Mouse (Mus musculus): ENCODE results near the gene Nadk. TPM values are rescaled to one million over a fixed set of nuclear protein-coding genes. Genes with fewer than 3 reads are reported as not detected.

Nadk gene
- polyA plus RNA-seq, 1 experiment from 2014 or later = 78.0 TPM

- peaks cover 84% of the 10 kb centered on the region for H3K36me3 ChIP-seq
- H3K9ac ChIP-seq = no peak overlapping the region
- WGBS (ENCODE audit: insufficient replicate concordance) = 85% methylated on average over 3 of the region's 3 CpGs
- no peak overlapping the region for H3K4me2 ChIP-seq
- no peaks in the 10 kb centered on the region for H3K9me3 ChIP-seq (replicated peaks)
- peaks cover 5% of the 10 kb centered on the region for H3K4me1 ChIP-seq
- no peak overlapping the region for H3K4me3 ChIP-seq
- no peak overlapping the region for H3K27ac ChIP-seq
- no peaks in the 10 kb centered on the region for H3K27me3 ChIP-seq (replicated peaks)
- ATAC-seq = no peak
Observed at GRCm38 (mm10) chr4:155613264-155613663, 51.1 kb downstream of the Nadk start.

DNA sequence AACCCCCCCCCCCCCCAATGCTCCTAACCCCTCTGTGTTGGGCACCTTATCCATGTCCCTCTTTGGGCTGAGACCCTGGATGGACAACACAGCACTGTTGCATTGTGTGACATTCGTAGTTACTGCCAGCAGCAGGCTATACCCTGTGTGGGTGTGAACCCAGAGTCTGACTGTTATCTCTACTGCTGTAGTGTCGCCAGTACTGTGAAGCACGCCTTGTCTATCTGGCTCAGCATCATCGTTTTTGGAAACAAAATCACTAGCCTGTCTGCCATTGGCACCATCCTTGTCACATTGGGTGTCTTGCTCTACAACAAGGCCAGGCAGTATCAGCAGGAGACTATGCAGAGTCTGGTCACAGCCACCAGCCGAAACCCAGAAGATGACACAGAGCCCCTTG, 56.1 kb downstream of the Nadk start:
- H3K36me3 ChIP-seq = peaks cover 85% of the 10 kb centered on the region
- ATAC-seq = peak; percentile 73; the same call in 1 of the 2 replicates

DNA sequence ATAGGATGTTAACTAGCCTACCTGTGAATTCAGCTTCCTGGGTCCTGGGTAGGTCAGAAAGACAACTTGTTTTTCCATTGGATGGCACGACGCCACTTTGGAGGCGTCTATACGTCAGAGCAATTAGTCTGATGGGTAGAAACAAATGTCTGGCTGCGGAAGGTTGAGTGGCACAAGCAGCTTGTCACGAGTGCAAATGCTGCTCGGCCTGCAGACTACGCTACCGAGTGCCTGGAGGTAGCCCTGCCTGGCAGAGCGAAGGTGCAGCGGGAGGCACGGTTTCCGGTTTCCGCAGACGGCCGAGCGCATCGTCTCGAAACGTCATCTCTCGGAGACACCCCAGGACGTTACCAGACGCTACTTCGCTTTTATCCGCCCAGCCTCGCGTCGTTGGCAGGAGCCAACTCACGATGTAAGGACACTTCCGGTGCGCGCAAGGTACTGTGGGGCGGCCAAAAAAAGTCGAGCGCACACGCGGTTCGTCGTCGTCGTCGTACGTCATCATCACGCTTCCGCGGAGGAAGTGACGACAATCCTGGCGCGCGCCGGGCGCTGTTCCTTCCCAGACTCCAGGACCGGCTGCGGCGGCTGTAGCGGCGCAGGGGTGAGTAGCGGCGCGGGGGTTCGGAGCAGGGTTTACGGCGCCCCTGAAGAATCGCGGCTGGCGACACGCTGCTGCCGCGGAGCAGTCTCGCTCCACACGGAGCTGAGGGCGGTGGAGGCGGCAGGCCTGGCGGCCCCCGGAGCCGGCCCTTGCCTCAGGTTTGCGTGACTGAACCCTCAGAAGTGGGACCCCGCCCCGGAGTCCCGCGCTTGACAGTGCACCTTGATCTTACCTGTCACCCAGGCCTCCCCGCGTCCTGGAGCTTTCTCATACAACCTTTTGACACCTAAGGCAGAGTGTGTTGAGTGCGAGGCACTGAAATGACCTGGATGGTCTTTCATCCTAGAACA, 62.4 kb downstream of the Nadk start, which contains the start of gene Cdk11b:
Gene Cdk11b (plus strand): TSS at position 517 of the 954 bp plus-strand sequence.
- Histone ChIP-seq H3K9ac (peak within 1 kb of the TSS; percentile 87), H3K9me3 (replicated peaks) (no peaks in the 10 kb centered on the region), H3K27ac (peak within 1 kb of the TSS; percentile 95), H3K4me1 (peaks cover 14% of the 10 kb centered on the region), H3K36me3 (peaks cover 58% of the 10 kb centered on the region), H3K27me3 (replicated peaks) (no peaks in the 10 kb centered on the region), H3K4me2 (peak within 1 kb of the TSS; percentile 68), H3K4me3 (peak within 1 kb of the TSS; percentile 85)
- ATAC-seq = peak; percentile 100
- under 1% methylated on average over 84 of the region's 84 CpGs for WGBS (ENCODE audit: insufficient replicate concordance)

More for the DNA sequence above, 56.1 kb downstream of the Nadk start:
- 64% methylated on average over 5 of the region's 5 CpGs for WGBS (ENCODE audit: insufficient replicate concordance)
- no peaks in the 10 kb centered on the region for H3K27me3 ChIP-seq (replicated peaks)
- H3K27ac ChIP-seq = no peak overlapping the region
- no peak overlapping the region for H3K9ac ChIP-seq
- H3K9me3 ChIP-seq (replicated peaks) = no peaks in the 10 kb centered on the region
- no peak overlapping the region for H3K4me2 ChIP-seq
- H3K4me3 ChIP-seq = no peak overlapping the region
- peaks cover 11% of the 10 kb centered on the region for H3K4me1 ChIP-seq

DNA sequence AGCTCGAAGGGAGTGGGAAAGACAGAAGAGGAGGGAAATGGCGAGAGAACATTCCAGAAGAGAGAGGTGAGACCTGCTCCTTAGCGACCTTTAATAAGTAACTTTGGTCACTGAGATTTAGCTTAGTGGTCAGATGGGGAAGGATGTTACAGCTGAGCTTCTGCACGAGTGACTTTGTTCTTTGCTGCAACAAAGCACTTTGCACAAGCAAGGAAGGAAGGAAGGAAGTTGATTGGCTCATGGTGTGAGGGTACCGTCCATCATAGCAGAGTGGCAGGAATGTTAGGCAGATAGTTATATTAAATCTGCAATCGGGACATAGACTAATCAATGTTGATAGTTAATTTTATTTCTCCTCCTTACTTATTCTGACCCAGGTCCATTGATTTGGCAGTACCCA, 68.1 kb downstream of the Nadk start:
- Histone ChIP-seq H3K9ac (no peak overlapping the region), H3K4me1 (peaks cover 4% of the 10 kb centered on the region; the same call in 1 of the 2 replicates), H3K36me3 (peaks cover 84% of the 10 kb centered on the region), H3K4me2 (no peak overlapping the region), H3K27ac (no peak overlapping the region), H3K9me3 (replicated peaks) (no peaks in the 10 kb centered on the region), H3K27me3 (replicated peaks) (no peaks in the 10 kb centered on the region), H3K4me3 (no peak overlapping the region)
- no peak for ATAC-seq
- 68% methylated on average over 6 of the region's 6 CpGs for WGBS (ENCODE audit: insufficient replicate concordance)

DNA sequence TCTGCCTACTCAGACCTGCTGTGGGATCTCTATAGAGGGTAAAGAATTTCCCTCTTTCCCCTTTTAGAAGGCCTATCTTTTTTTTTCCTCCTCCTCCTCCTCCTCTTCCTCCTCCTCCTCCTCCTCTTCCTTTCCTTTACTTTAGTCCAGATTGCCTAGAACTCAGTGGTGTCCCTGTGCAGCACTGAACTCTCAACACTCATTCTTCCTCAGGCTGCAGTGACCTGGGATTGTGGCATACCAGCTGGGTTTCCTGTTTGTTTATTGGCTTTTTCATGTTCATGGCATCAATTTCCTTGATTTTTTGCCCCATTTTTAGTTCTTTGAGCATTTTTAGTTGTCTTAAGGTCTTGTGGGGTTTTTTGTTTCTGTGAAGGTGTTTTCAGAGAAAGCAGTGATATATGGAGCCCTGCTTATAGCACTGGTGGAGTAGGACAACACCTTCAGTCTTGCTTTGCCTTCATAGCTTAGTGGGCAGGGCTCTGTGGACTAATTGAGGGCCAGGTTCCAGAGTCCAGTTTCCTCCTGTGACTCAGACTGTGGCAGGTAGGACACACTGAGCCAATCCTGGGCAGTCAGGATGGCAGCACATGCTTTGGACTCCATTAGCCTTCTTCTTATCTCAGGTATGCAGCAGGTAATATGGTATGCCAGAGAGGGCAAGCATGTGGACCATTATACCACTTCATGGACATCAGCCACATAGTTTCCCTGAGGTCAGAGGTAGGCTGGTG, 73.8 kb downstream of the Nadk start:
- H3K4me3 ChIP-seq = no peak overlapping the region
- ATAC-seq = no peak
- H3K27ac ChIP-seq = no peak overlapping the region
- H3K27me3 ChIP-seq (replicated peaks) = no peaks in the 10 kb centered on the region
- H3K4me2 ChIP-seq = no peak overlapping the region
- H3K36me3 ChIP-seq = peaks cover 95% of the 10 kb centered on the region
- no peaks in the 10 kb centered on the region for H3K4me1 ChIP-seq
- no peak overlapping the region for H3K9ac ChIP-seq
- no peaks in the 10 kb centered on the region for H3K9me3 ChIP-seq (replicated peaks)

Other genes starting within 250 kb of the Nadk start
- 3.7 and 4.2 TPM in 2 replicates for gene Prkcz, start 201.0 kb upstream of the Nadk start, polyA plus RNA-seq (2016; fragmentation: Nextera tagmentation; extraction: Ambion mirVana)
- gene Gabrd, start 164.3 kb upstream of the Nadk start, polyA plus RNA-seq (2016; fragmentation: Nextera tagmentation; extraction: Ambion mirVana) = not detected in 2 replicates
- 0.39 and 0.53 TPM in 2 replicates for gene Cfap74, start 153.2 kb upstream of the Nadk start, polyA plus RNA-seq (2016; fragmentation: Nextera tagmentation; extraction: Ambion mirVana)
- gene Tmem52, start 93.3 kb upstream of the Nadk start, polyA plus RNA-seq (2016; fragmentation: Nextera tagmentation; extraction: Ambion mirVana) = not detected in 2 replicates
- 174 and 177 TPM in 2 replicates for gene Gnb1, start 71.0 kb upstream of the Nadk start, polyA plus RNA-seq (2016; fragmentation: Nextera tagmentation; extraction: Ambion mirVana)
- gene Slc35e2, start 39.0 kb downstream of the Nadk start, polyA plus RNA-seq (2016; fragmentation: Nextera tagmentation; extraction: Ambion mirVana) = 7.1 and 7.3 TPM in 2 replicates
- 41.1 and 45.5 TPM in 2 replicates for gene Cdk11b, start 62.5 kb downstream of the Nadk start, polyA plus RNA-seq (2016; fragmentation: Nextera tagmentation; extraction: Ambion mirVana)
- gene Gm10563, start 83.0 kb downstream of the Nadk start, polyA plus RNA-seq (2016; fragmentation: Nextera tagmentation; extraction: Ambion mirVana) = not detected in 2 replicates
- gene Mmp23, start 91.0 kb downstream of the Nadk start, polyA plus RNA-seq (2016; fragmentation: Nextera tagmentation; extraction: Ambion mirVana) = 8.1 and 9.2 TPM in 2 replicates
- gene Mib2, start 106.8 kb downstream of the Nadk start, polyA plus RNA-seq (2016; fragmentation: Nextera tagmentation; extraction: Ambion mirVana) = 7.2 and 7.4 TPM in 2 replicates
- gene Fndc10, start 132.0 kb downstream of the Nadk start, polyA plus RNA-seq (2016; fragmentation: Nextera tagmentation; extraction: Ambion mirVana) = 1.9 and 2.0 TPM in 2 replicates
- 80.8 and 91.2 TPM in 2 replicates for gene Ssu72, start 142.4 kb downstream of the Nadk start, polyA plus RNA-seq (2016; fragmentation: Nextera tagmentation; extraction: Ambion mirVana)
- 0.17 and 0.24 TPM in 2 replicates for gene Tmem240, start 172.4 kb downstream of the Nadk start, polyA plus RNA-seq (2016; fragmentation: Nextera tagmentation; extraction: Ambion mirVana)
- gene Atad3a, start 198.7 kb downstream of the Nadk start, polyA plus RNA-seq (2016; fragmentation: Nextera tagmentation; extraction: Ambion mirVana) = 101 and 110 TPM in 2 replicates
- 0.49 and 0.73 TPM in 2 replicates for gene Vwa1, start 212.3 kb downstream of the Nadk start, polyA plus RNA-seq (2016; fragmentation: Nextera tagmentation; extraction: Ambion mirVana)
- gene Tmem88b, start 223.5 kb downstream of the Nadk start, polyA plus RNA-seq (2016; fragmentation: Nextera tagmentation; extraction: Ambion mirVana) = 0.32 TPM in 2 replicates
- gene Ankrd65, start 228.1 kb downstream of the Nadk start, polyA plus RNA-seq (2016; fragmentation: Nextera tagmentation; extraction: Ambion mirVana) = not detected in 2 replicates
- gene Mrpl20, start 240.5 kb downstream of the Nadk start, polyA plus RNA-seq (2016; fragmentation: Nextera tagmentation; extraction: Ambion mirVana) = 223 and 228 TPM in 2 replicates